Mouse (Mus musculus) left cerebral cortex, postnatal 36 days (tissue): Measurements from ENCODE around the gene Tfam. TPM values are rescaled to one million over a fixed set of nuclear protein-coding genes. Genes with fewer than 3 reads are reported as not detected.

Source experiments
- DNase-seq, 2 experiments: peaks; one replicate each; pipeline ENCODE4 v3.0.0; 2021 to 2022; ENCODE audit warnings: low spot score in 2 of 2, mixed read lengths in 1 of 2
- intact Hi-C: fragments of 180-260 bp; cut with DNase I; formaldehyde crosslinking; loops from one replicate; pipeline ENCODE4 v1.15.1; 2025
- total RNA-seq, 2 experiments: library from RNA; stranded (reverse); gene quantifications; 2 replicates each; pipeline ENCODE4 v1.2.3; 2021

Gene Tfam
- total RNA-seq, result 10 to 100 TPM; 31.4 to 32.9 TPM

- intact Hi-C loops, result loop anchor here (2.0 to 5.0 kb wide), 2 partner anchors 45 to 64 kb away; no protein-coding TSS in a partner anchor
- DNase-seq, result no peak
Observed at GRCm38 (mm10) chr10:71238240-71238554, at the start of gene Tfam. Tfam (minus strand) TSS chr10:71238280.

- peak; percentile 92 for DNase-seq
- intact Hi-C loops, result no loop called here
Observed at GRCm38 (mm10) chr10:71285126-71285580, 47.1 kb upstream of the Tfam start, which contains the start of gene Ube2d1. Ube2d1 (minus strand) TSS chr10:71285262.

- intact Hi-C loops, result no loop called here
- peak in 1 of 2 experiments; percentile 52 for DNase-seq
Observed at GRCm38 (mm10) chr10:71284511-71285125, 46.5 kb upstream of the Tfam start.

GRCm38 (mm10) chr10:71284131-71284510 is 46.0 kb upstream of the Tfam start:
- intact Hi-C loops, result no loop called here
- no peak for DNase-seq

- intact Hi-C loops, result no loop called here
Observed at GRCm38 (mm10) chr10:71273008-71273739, 35.1 kb upstream of the Tfam start.

GRCm38 (mm10) chr10:71267973-71268372 is 29.9 kb upstream of the Tfam start:
- no peak for DNase-seq
- intact Hi-C loops, result no loop called here

More at GRCm38 (mm10) chr10:71273008-71273739, 35.1 kb upstream of the Tfam start:
- peak; percentile 35 to 37 for DNase-seq

- intact Hi-C loops, result no loop called here
- DNase-seq, result no peak
Observed at GRCm38 (mm10) chr10:71267511-71267910, 29.4 kb upstream of the Tfam start.

GRCm38 (mm10) chr10:71265067-71265466 is 27.0 kb upstream of the Tfam start:
- intact Hi-C loops, result no loop called here
- no peak for DNase-seq

- no peak for DNase-seq
- intact Hi-C loops, result no loop called here
Observed at GRCm38 (mm10) chr10:71261637-71262036, 23.6 kb upstream of the Tfam start.

GRCm38 (mm10) chr10:71258943-71259342 is 20.9 kb upstream of the Tfam start:
- no peak for DNase-seq
- intact Hi-C loops, result no loop called here

- intact Hi-C loops, result no loop called here
Observed at GRCm38 (mm10) chr10:71258516-71258915, 20.4 kb upstream of the Tfam start.

GRCm38 (mm10) chr10:71253147-71253546 is 15.1 kb upstream of the Tfam start:
- DNase-seq, result no peak
- intact Hi-C loops, result no loop called here

More at GRCm38 (mm10) chr10:71258516-71258915, 20.4 kb upstream of the Tfam start:
- DNase-seq, result no peak

- DNase-seq, result no peak
- intact Hi-C loops, result no loop called here
Observed at GRCm38 (mm10) chr10:71252421-71252820, 14.3 kb upstream of the Tfam start.

- DNase-seq, result no peak
- intact Hi-C loops, result no loop called here
Observed at GRCm38 (mm10) chr10:71251846-71252245, 13.8 kb upstream of the Tfam start.

GRCm38 (mm10) chr10:71251256-71251655 is 13.2 kb upstream of the Tfam start:
- intact Hi-C loops, result no loop called here
- no peak for DNase-seq

GRCm38 (mm10) chr10:71250472-71250871 is 12.4 kb upstream of the Tfam start:
- intact Hi-C loops, result no loop called here
- DNase-seq, result peak; percentile 71 to 73

- DNase-seq, result peak in 1 of 2 experiments; percentile 17
Observed at GRCm38 (mm10) chr10:71249086-71249880, 11.2 kb upstream of the Tfam start.

GRCm38 (mm10) chr10:71246956-71247355 is 8.9 kb upstream of the Tfam start:
- DNase-seq, result no peak
- intact Hi-C loops, result no loop called here

More at GRCm38 (mm10) chr10:71249086-71249880, 11.2 kb upstream of the Tfam start:
- intact Hi-C loops, result no loop called here

GRCm38 (mm10) chr10:71239479-71240120 is 1.5 kb upstream of the Tfam start:
- intact Hi-C loops, result loop anchor here (2.0 to 5.0 kb wide), 2 partner anchors 43 to 63 kb away; no protein-coding TSS in a partner anchor
- DNase-seq, result no peak
